Mouse (Mus musculus): ENCODE measurements around the gene Fmnl2.

DNA sequence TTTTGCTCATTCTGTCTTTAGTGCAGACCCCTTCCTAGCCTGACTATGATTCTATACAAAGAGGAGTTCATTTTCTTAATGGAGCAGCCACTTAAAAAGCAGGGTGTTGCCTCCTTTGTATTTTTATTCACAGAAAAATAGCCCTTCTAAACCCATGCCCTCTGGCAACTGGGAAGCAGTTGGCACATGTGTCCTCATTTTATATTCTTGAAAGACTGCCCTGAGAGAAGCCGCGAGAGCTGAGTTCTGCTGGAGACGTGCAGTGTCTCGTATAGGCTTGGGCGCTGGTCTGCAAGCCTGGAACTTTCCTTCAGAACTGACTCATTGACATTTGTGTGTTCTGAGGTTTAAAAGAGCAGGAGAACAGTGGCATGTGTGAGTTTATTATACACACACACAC, 224.8 kb downstream of the Fmnl2 start:
- no peak for TF ChIP-seq POLR2A (IDR thresholded peaks at IDR 0.05; ENCODE audit: insufficient read depth, low read depth, low read length)
- no peak for TF ChIP-seq CTCF (IDR thresholded peaks at IDR 0.05)
- TF ChIP-seq EP300 (IDR thresholded peaks at IDR 0.05; ENCODE audit: insufficient read depth, low read depth, low read length), result no peak

Data from heart, adult 2 months (tissue).